Comparison of ENCODE assay signal across 8 mouse cellular contexts in genomic region chr14:56885986-56886593, GRCm38 (mm10). TPM values are rescaled to one million over a fixed set of nuclear protein-coding genes. Genes with fewer than 3 reads are reported as not detected.
DNase-seq lines count a peak whose midpoint lies in the region; ATAC-seq and TF ChIP-seq lines count a peak whose summit lies in the region.
"Not testable (repeated sequence)": the region's sequence is repeated elsewhere in the genome, so short reads cannot be mapped to it uniquely, and the experiment has no call there.

No protein-coding gene starts in this region.

- H3K9me3 ChIP-seq in ES-E14 (ENCODE audit: control insufficient read depth, insufficient read depth, low read depth, low read length); forebrain, embryonic 16.5 days (ENCODE audit: control insufficient read depth, low read length); lung, embryonic 14.5 days (ENCODE audit: low read depth, low read length): not testable (repeated sequence)

- intact Hi-C loops in heart, postnatal 36 days (cut with DNase I): loop anchor here (2.0 to 10.0 kb wide), 4 partner anchors 71 to 311 kb away; partner anchors contain the start of genes Cenpj, Mphosph8, Parp4 and Pspc1

- peak overlapping the region; percentile 51 for H3K4me2 ChIP-seq in forebrain, embryonic 16.5 days (ENCODE audit: low read length)
- H3K4me2 ChIP-seq in lung, embryonic 14.5 days: peak overlapping the region; percentile 67

- H3K27me3 ChIP-seq in forebrain, embryonic 16.5 days (replicated peaks; ENCODE audit: control insufficient read depth, insufficient read depth, low read length); lung, embryonic 14.5 days (ENCODE audit: insufficient read depth, low read length): not testable (repeated sequence)

- in situ Hi-C loops in ES-E14 (cut with MboI; ENCODE audit: low sequenced_read_pairs in 2 of 2, unreplicated experiment in 2 of 2): not testable (repeated sequence)

- 0% methylated on average over 34 of the region's 69 CpGs for WGBS in forebrain, embryonic 16.5 days
- WGBS in lung, embryonic 14.5 days: under 1% methylated on average over 26 of the region's 69 CpGs
- WGBS in olfactory bulb, adult 2 months: under 1% methylated on average over 47 of the region's 69 CpGs

- H3K4me3 ChIP-seq in ES-E14 (ENCODE audit: insufficient read depth in 1 of 2, low read depth in 1 of 2, low read length in 2 of 2, poor library complexity in 1 of 2, severe bottlenecking in 1 of 2): peak overlapping the region; percentile 88 to 92
- H3K4me3 ChIP-seq in forebrain, embryonic 16.5 days (replicated peaks; ENCODE audit: low read length): peak overlapping the region; percentile 56
- H3K4me3 ChIP-seq in lung, embryonic 14.5 days (ENCODE audit: low read depth, low read length): peak overlapping the region; percentile 45
- H3K4me3 ChIP-seq in olfactory bulb, adult 2 months (ENCODE audit: insufficient read depth, low read depth, low read length): peak overlapping the region; percentile 89

- peak overlapping the region; percentile 92 for H3K9ac ChIP-seq in ES-E14 (ENCODE audit: insufficient read depth, low read depth, low read length, poor library complexity, severe bottlenecking)
- H3K9ac ChIP-seq in forebrain, embryonic 16.5 days (replicated peaks; ENCODE audit: low read depth, low read length): peak overlapping the region; percentile 79
- peak overlapping the region; percentile 62 for H3K9ac ChIP-seq in lung, embryonic 14.5 days

- H3K4me1 ChIP-seq in ES-E14 (ENCODE audit: control insufficient read depth in 2 of 2, insufficient read depth in 2 of 2, low read length in 2 of 2, poor library complexity in 1 of 2); lung, embryonic 14.5 days (ENCODE audit: insufficient read depth); olfactory bulb, adult 2 months (ENCODE audit: control insufficient read depth, insufficient read depth, low read length): not testable (repeated sequence)
- peaks cover 20% of the 10 kb centered on the region for H3K4me1 ChIP-seq in forebrain, embryonic 16.5 days (replicated peaks; ENCODE audit: control insufficient read depth, insufficient read depth, low read length)

- not testable (repeated sequence) for TF ChIP-seq CTCF in lung, embryonic 14.5 days (IDR thresholded peaks at IDR 0.05; ENCODE audit: low read depth); olfactory bulb, adult 2 months (IDR thresholded peaks at IDR 0.05; ENCODE audit: insufficient read depth, low read depth, low read length)

- not testable (repeated sequence) for H3K36me3 ChIP-seq in ES-E14 (ENCODE audit: control insufficient read depth, insufficient read depth, low read length, poor library complexity, severe bottlenecking); forebrain, embryonic 16.5 days (ENCODE audit: control insufficient read depth, insufficient read depth)
- peaks cover 24% of the 10 kb centered on the region for H3K36me3 ChIP-seq in lung, embryonic 14.5 days (ENCODE audit: insufficient read depth)

- TF ChIP-seq POLR2A in olfactory bulb, adult 2 months (IDR thresholded peaks at IDR 0.05; ENCODE audit: insufficient read depth, low read depth, low read length): peak; percentile 20; the same call in 1 of the 2 replicates

- ATAC-seq in forebrain, embryonic 16.5 days: peak; percentile 97
- ATAC-seq in lung, embryonic 14.5 days (ENCODE audit: insufficient read depth): peak; percentile 97

- not testable (repeated sequence) for DNase-seq in ES-E14 (ENCODE audit: low read depth, low spot score)
- DNase-seq in cerebellum, adult 18-20 months: peak; percentile 83 to 84
- DNase-seq in heart, postnatal 36 days: peak; percentile 84 to 92
- DNase-seq in layer of hippocampus, adult 8-10 months (ENCODE audit: low spot score in 2 of 2): peak; percentile 61 to 67
- DNase-seq in lung, embryonic 14.5 days: peak; percentile 87
- DNase-seq in thymus, adult 18-20 months: peak; percentile 72 to 79

- H3K27ac ChIP-seq in ES-E14 (ENCODE audit: insufficient read depth, low read depth, low read length, poor library complexity, severe bottlenecking): peak overlapping the region; percentile 83
- H3K27ac ChIP-seq in forebrain, embryonic 16.5 days (ENCODE audit: low read length): peak overlapping the region; percentile 95
- H3K27ac ChIP-seq in lung, embryonic 14.5 days (ENCODE audit: low read depth): peak overlapping the region; percentile 90
- peak overlapping the region; percentile 95 for H3K27ac ChIP-seq in olfactory bulb, adult 2 months (ENCODE audit: insufficient read depth, low read depth, low read length)

RNA-seq across cellular contexts. Expression of gene Zmym2, which starts 0.4 kb away (rescaled TPM):
- 18.4 and 35.3 TPM in 2 replicates for total RNA-seq in ES-E14 (2012; rRNA removed)
- polyA plus RNA-seq in forebrain, embryonic 16.5 days (2015; fragmentation: Nextera tagmentation; extraction: Ambion mirVana): 75.6 and 80.0 TPM in 2 replicates
- total RNA-seq in heart, postnatal 36 days (2021): 10 to 100 TPM; 33.3 to 42.0 TPM
- 100 to 1,000 TPM in 1 of 4 experiments, 10 to 100 TPM in 3; 92.2 to 100 (median 97.3) TPM for total RNA-seq in layer of hippocampus, adult 8-10 months (2022)
- 45.1 and 49.5 TPM in 2 replicates for polyA plus RNA-seq in lung, embryonic 14.5 days (2014; fragmentation: Nextera tagmentation; extraction: Ambion mirVana)
- 233 and 330 TPM in 2 replicates for polyA plus RNA-seq in olfactory bulb, adult 2 months (2012; ENCODE audit: insufficient read depth, insufficient read length, low replicate concordance, missing spikeins)
